Mouse (Mus musculus) adrenal gland, postnatal 4 days (tissue): ENCODE data around the gene Bmp7. TPM values are rescaled to one million over a fixed set of nuclear protein-coding genes. Genes with fewer than 3 reads are reported as not detected.

Source experiments
- DNase-seq, 2 experiments: peaks; one replicate each; pipeline ENCODE4 v3.0.0; 2021 to 2022; ENCODE audit warnings: low spot score in 2 of 2, mixed read lengths in 2 of 2
- total RNA-seq, 2 experiments: library from RNA; stranded (reverse); gene quantifications; 2 replicates each; pipeline ENCODE4 v1.2.3; 2021

Gene Bmp7
- total RNA-seq, 2 experiments from 2014 or later = 9.9 to 14.9 TPM

DNA sequence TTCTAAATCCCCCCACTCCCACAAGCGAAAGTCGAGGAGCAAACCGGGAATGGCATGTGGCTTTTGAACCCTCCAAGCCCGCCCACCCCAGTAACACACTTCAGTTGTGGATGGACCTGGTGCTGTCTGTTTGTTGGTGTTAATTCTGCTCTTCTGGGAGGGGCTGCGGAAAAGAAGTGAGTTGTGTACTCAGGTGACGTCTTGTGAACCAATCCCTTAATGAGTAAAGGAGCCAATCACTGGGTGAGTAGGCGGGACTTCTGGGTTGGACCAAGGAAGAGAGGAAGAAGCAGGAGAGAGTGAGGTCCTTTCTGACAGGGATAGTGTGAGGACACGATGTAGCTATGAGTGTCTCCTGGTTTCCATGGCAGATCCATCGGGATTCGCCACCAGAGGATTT, 83.1 kb downstream of the Bmp7 start:
- no peak for DNase-seq

DNA sequence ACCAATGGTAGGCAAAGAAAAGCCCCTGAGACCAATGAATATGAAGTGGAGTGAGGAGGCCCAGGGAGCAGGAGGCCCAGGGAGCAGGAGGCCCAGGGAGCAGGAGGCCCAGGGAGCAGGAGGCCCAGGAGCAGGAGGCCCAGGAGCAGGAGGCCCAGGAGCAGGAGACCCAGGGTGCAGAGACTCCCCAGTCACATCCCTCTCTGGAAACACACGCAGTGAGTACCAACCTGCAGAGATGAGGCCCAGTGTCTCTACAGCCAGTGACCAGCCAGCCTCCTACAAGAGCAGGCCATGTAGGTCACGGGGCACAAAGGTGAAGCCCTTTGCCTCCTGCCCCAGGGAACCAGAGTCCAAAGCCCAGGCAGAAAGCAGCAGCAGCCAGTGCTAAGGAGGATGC, 83.6 kb downstream of the Bmp7 start:
- DNase-seq = no peak

DNA sequence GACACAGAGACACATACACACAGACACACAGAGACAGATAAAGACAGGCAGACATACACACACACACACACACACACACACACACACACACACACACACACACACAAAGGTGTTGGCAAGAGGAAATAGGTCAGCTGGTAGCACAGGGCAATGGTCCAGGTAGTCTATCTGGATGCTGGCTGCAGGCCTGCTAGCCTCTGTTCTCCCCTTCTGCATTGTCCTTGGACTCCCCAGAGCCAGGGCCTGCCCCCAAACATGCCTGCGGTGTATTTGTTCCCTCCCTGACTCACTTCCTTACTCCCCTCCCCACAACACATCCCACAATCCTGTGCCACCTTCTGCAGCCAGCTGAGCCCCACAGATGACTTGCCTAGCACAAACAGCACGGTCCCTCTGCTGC, 86.0 kb downstream of the Bmp7 start:
- DNase-seq = no peak

DNA sequence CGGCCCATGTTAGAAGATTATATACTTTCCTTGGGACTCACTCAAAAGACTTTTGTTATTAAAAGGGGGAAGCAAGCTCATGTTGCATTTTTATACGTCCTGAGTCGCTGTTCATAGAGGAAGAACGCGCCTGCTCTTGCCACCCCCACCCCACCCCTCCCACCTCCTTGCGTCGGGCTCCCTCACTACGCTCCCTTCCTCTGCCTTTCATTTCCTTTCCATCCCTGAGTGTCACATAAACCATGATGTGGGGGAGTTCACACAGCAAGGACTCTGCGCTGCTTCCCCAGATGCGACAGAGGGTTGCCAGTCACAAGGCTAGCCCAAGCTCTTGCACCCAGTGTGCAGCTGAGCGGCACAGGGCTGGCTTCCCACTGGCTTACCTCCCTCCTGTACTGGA, 88.3 kb downstream of the Bmp7 start:
- no peak for DNase-seq

DNA sequence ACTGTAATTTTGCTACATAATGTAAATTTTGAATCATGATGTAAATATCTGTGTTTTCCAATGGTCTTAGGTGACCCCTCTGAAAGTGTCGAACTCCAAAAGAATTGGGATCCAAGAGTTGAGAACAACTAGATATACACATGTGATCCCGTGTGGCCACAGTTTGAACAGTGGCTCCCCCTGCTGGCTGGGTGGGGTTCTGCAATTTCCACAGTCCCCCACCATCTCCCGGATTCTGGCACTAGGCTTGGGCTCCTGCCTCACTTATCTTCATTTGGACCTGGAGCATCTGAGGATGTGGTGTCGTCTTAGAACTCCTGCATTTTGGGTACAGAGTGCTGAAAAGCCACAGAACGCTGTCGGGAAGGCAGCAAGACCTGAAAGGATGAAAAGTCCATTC, 91.9 kb downstream of the Bmp7 start:
- DNase-seq = no peak

DNA sequence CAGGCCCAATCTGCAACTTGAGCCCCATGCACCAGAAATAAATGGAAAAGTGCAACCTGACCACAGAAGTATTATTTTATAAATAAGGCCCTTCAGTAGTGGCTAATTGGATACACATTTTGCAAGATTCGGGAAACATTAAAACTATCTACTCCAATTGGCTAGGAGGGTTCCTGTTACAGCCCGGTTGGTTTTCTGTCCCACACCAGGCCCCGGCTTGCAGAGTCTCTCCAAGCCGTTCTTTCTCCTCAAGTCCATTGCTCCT, 93.9 kb downstream of the Bmp7 start:
- DNase-seq = no peak

DNA sequence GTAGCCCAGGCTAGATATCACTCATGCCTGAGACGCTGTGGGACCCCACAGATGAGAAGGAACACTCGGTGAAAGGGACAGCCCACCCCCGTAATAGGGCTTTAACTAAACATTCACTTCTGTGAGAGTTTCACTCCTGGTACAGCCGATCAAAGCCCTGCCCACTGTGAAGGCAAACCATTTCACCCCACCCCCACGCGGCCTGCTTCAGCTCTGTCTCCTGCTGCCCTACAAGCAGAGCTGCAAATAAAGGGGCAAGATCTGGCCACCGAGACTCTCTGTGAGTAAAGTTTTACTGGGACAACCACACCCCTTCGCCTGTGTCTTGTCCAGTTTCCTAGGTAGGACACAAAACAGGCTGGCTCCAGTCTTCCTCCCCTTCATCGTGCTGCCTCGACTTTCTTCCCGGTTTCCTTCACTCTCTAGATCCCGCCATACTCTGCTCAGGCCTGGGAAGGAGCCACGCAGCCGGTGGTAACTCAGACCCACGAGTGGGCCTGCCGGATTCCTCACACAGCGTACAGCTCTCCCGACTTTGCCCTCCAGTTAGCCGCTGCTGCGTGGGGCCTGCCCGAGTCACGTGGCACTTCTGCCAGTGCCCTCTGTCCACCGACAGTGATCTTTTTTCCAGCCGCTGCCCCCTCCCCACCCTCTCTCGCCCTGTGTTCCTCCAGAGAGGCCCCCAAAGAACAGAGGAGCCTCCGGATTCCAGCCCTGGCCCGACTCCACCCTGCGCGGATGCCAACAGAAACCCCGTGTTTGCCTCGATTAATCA, 94.4 kb downstream of the Bmp7 start:
- DNase-seq = no peak

DNA sequence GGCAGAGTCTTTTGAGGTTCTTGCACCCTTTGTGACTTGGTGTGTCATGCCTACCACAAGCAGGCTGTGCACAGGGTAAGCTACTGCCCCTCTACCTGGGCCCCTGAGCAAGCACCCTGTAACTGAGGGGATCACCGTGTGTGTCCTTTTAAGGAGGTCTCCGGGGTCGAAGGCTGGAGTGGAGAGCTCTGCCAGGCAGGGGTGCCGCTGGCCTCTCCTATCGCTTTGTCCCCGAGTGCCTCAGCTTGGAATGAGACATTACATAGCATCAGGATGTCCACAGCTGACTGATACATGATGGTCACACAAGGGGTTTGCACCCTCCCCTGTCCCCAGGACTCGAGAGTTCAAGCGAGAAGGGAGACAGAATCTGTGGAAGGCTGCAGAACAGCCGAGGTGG, 96.2 kb downstream of the Bmp7 start:
- no peak for DNase-seq

DNA sequence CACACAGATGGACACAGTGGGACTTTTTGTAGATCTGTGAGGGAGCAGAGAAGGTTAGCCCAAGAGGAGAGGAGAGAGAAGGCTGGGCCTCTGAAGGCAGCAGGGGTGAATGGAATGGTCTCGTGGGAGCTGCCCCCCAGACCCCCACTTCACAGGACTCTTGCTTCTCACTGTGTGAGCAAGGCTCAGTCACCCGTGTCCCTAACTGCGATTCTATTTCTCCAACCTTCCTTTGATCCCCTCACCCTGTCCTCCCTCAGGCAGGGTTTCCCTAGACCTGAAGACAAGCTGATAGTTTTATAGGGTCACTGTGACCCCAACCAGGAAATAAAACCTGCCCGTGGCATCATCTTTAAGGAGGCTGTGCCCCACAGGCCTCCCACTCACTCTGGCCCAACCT, 97.8 kb downstream of the Bmp7 start:
- no peak for DNase-seq

DNA sequence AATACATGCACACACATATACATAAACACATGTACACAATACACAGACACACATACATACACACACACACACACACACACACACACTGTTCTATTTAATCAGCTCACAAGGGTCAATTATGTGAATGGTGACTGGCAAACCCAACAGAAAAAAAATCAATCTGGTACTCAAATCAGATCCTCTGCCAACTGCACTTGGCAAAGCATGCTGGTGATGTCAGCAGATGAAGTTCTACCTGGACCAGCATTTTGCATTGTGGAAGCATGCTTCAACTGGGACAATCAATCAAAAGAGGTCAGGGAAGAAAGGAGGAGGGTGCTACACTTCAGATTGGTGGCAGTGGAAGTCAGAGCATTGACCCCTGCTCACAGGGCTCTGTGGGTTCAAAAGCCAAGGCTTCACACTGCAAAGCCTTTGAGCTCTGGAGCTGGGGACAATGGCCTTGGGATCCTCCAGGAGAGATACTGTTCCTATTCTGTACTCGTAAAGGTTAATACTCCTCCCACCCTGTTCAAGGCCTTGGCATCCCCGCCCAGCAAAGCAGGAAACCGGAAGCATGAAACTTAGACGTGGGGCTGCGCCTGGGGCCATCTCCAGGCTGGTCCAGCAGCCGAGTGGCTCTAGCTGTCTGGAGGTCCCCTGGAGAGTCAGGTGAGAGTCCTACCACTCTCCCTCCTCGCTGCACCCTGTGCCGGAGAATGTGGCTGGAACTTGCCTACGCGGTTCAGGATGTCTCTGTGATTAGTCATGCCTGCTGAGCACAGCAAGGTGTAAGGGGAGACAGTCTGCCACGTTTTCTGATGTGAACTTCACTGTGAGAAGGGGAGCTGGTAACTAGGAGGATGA, 99.0 kb downstream of the Bmp7 start:
- no peak for DNase-seq

DNA sequence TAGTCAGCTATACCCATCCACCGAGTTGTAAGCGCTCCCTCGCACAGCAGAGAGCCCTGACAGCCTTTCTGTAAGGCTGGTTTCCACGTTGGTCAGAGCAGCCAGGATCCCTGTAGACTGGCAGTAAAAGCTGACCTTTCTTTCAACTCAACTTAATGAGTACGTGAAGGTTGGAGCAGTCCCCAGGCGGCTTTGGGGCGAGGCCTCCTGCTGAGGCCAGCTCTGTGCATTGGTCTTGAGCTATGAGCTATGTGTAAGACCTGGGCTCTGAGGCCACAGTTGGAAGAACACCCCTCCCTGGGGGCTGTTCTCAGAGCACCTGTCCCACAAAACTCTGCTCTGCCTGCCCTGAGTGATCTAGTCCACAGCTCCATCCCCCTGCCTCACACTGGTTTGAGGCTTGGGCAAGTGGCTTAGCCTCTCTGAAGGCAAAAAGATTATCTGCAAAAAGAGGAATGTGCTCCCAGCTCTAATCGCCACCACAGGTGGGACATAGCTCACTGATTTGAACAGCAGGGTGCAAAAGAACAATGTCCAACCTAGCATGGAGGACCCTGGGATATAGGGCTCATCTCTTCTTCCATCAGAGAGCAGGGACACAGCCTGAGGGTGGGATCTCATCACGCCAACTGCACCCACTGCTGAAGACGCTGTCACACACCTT, 100.7 kb downstream of the Bmp7 start:
- no peak for DNase-seq

DNA sequence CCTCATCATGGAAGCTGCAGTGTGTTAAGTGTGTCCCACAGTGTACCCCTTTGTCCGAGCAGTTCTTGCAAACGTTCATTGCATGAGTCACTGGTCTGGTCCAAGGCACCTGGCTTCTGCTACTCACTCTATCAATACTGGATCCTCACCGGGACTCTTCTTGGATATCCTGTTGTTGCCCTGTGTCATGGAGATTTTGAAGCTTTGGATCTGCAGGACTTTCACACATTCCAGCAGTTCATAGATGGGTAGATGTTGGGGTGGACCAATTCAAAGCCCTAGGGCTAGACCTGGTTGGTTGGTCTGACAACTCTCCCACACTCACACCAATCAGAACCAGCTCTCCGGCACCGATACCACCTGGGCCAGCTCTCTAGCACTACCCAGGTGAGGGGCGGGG, 103.6 kb downstream of the Bmp7 start:
- DNase-seq = no peak

DNA sequence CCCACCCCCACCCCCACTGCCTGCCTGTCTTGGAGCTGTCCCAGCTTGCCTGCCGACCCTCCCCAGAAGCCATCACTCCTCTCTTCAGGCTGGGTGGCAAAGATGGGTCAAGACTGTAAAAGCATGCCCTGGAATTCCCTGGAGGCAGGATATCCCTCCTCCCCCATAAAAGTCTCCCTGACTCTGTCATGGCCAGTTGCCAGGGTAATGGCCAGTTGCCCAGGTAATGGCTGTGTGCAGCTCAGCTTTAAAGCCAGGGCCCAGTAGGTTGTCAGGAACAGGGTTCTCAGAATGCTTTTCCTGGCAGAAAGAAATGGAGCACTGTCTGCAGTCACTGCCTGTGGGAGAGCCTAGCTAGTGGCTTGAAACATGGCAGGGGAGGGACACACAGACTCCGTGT, 106.9 kb downstream of the Bmp7 start:
- DNase-seq = peak in 1 of 2 experiments; percentile 28

DNA sequence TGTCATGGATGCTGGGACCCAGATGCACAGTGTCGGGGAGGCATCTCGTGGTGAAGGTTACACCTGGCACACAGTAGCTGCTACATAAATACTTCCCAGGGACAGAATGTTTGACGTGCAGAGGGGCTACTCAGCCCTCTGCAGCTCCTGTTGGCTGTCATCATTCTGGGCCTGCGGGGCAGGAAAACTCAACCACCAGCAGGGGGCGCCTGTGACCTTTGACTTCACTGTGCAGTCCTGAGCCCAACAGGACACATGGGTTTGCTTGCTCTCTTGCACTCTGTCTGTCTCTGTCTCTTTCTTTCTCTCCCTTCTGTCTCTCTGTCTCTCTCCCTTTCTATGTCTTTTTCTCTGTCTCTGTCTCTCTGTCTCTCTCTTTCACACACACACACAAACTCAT, 108.4 kb downstream of the Bmp7 start:
- DNase-seq = peak; percentile 63 to 67

DNA sequence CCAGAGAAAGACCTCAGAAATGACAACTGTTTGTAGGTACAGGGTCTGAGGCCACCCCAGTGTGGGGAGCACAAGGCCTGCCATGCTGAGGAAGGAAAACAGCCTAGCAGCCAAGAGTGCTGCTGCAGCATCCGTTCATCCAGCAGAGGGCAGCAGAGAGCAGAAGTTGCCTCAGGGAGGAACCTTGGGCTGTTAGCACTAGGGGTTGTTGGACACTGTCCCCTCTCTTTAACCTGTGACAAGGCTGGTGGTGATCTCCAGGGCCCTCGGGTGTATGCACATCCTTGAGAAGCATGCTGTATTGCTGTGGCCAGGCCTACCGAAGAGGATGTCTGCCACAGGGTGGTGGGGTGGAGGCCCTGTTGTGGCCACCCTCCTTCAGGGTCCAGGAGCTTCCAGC, 109.0 kb downstream of the Bmp7 start:
- DNase-seq = peak; percentile 76 to 83

DNA sequence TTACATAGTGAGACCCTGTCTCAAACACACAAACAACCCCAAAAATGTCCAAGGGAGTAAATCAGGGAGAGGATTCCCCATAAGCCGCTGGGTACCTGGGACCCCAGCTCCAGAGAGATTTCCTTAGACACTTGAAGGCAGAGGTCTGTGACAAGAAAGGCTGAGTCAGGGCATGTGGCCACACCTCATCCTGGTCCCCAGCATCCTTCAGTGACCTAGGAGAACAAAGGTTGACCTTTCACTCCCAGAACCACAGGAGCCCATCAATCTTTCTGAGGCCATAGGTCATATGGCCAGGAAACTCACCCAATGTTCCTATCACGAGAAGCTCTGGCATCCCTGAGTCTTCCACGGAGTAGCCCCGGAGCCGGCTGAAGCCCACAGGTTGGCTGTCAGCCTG, 111.9 kb downstream of the Bmp7 start:
- DNase-seq = no peak

DNA sequence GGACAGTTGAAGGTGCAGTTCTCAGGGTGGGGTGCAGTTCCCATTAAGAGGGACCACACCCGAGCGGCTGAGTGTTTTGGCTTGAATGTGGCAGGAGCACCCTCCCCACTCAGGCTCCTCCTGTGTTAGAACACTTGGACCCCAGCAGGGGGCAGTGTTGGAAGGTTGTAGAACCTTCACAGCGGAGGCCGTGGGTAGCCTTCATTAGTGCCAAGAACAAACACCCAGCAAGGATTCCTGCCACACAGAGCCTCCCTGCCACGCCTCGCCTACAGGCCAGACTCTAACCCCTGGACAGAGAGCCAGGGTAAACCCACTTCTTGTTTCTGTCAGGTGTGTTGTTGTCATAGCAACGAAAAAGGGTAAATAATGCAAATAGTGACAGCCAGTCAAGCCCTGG, 112.6 kb downstream of the Bmp7 start:
- DNase-seq = no peak

DNA sequence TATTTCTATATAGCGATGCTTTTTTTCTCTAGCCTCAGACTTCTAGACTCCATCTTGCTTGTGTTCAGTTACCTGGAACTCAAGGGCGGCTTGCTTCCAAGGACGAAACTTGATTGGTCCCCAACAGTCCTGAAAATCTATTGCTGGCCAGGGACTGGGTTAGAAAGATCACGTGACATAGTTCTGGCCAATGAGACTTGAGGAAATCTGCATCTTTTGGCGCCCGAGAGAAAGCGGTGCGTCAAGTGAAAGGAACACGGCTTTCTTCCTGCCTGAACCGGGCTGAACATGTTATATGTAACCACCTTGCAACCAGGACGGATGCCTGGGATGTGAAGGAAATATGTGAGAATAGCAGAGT, 114.4 kb downstream of the Bmp7 start:
- DNase-seq = no peak

DNA sequence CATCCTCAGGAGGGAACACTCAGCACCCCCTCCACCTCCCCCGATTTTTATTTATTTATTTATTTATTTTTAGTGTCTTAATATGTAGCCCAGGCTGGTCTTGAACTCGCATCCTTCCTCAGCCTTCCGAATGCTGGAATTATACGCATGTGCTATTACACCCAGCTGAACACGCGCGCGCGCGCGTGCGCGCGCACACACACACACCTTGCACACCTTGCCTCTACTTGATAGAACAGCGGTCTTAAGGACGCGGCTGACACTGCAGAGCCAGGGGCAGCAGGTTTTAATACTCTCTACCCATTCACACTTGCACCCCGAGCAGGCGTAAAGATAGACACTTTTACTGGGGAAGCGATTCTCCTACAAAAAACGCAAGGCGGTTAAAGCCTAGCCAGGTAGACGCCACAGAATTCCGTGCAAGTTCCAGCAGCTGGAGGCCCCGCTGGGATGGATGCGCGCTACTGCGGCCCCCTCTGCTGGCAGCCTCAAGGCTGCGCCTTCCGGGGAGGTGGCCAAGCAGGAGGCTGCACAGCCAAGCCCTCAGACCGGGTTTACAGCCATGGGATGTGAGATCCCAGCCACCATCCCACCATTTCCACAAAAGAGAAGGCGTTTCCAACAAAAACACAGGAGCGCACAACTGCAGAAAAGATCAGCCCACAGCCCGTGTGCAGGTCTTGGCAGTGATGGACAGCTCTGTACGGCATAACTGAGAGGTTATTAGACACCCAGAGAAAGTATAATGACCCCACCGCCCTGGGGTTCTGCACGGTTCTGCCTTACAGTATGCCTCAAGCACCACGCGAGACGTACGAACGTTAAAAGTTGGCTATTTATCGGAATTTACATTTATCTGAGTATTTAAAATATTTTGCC, 115.0 kb downstream of the Bmp7 start:
- peak in 1 of 2 experiments; percentile 19 for DNase-seq

DNA sequence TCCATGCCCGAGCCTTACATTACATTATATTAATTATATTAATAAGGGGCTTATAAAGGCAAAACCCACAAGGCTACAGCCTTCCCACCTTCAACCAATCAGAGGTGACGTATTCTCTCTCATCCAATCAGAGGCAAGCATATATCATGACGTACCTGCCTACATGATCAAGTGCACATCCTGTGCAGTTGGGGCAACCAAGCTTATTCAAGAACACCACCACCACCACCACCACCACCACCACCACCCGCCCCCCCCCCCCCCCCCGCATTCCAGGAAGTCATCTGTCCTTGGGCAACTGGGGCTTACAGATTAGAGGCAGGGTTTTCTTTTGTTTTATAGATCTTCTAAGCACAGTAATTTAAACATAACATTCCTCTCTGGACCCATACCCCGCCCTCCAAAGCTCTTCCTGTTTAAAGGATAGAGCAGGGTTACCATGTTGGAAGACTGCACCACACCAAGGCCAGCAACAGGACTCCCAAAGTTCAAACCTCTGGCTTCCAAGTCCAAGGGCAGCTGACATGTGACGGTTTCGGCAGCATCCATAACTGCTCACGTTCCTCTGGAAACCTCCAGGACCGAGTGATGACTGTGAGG, 121.4 kb downstream of the Bmp7 start:
- DNase-seq = no peak
